Mouse (Mus musculus) hindbrain, embryonic 11.5 days (tissue): ENCODE measurements around the gene Kcnj12. TPM values are rescaled to one million over a fixed set of nuclear protein-coding genes. Genes with fewer than 3 reads are reported as not detected.

Experiments
- ATAC-seq: fragments of 200-750 bp; cut with Nextera tagmentation; 2 replicates; pipeline ENCODE4 v1.8.0; 2017; ENCODE audit warnings: mild to moderate bottlenecking, moderate TSS enrichment, moderate library complexity; ENCODE audit not compliant: low FRiP score
- DNase-seq: peaks from one replicate; pipeline ENCODE4 v3.0.0-alpha.2; 2015; ENCODE audit warnings: low spot score
- H3K27ac ChIP-seq: fragments of 300-500 bp; sonication (generic); 2 replicates; pipeline ENCODE4 v1.5.1; 2014; ENCODE audit warnings: mild to moderate bottlenecking, low read depth, low read length
- H3K27me3 ChIP-seq: fragments of 300-500 bp; sonication (generic); 2 replicates; pipeline ENCODE4 v1.6.1; 2014; ENCODE audit warnings: mild to moderate bottlenecking, low read length, moderate library complexity, mixed read lengths; ENCODE audit not compliant: control insufficient read depth, insufficient read depth
- H3K36me3 ChIP-seq: fragments of 300-500 bp; sonication (generic); 2 replicates; pipeline ENCODE4 v1.6.1; 2014; ENCODE audit warnings: mild to moderate bottlenecking, low read length, moderate library complexity, mixed read lengths; ENCODE audit not compliant: control insufficient read depth, insufficient read depth
- H3K4me1 ChIP-seq: fragments of 300-500 bp; sonication (generic); replicated peaks from 2 replicates; pipeline ENCODE4 v1.6.1; 2014; ENCODE audit warnings: low read length, mixed read lengths; ENCODE audit not compliant: control insufficient read depth, insufficient read depth
- H3K4me2 ChIP-seq: fragments of 300-500 bp; sonication (generic); replicated peaks from 2 replicates; pipeline ENCODE4 v1.6.1; 2014; ENCODE audit warnings: mild to moderate bottlenecking, low read depth, low read length
- H3K4me3 ChIP-seq: fragments of 300-500 bp; sonication (generic); 2 replicates; pipeline ENCODE4 v1.5.1; 2014; ENCODE audit warnings: low read depth, low read length
- H3K9ac ChIP-seq: fragments of 300-500 bp; sonication (generic); 2 replicates; pipeline ENCODE4 v1.6.1; 2014; ENCODE audit warnings: low read depth, low read length
- H3K9me3 ChIP-seq: fragments of 300-500 bp; sonication (generic); 2 replicates; pipeline ENCODE4 v1.6.1; 2016; ENCODE audit warnings: low read length; ENCODE audit not compliant: control insufficient read depth
- WGBS: fragments of 180-500 bp; shearing (Covaris S2); extraction: QIAGEN DNeasy Blood & Tissue Kit; methylation state at CpG from one replicate; pipeline ENCODE4 v1.1.7; 2014; 5-methylcytosine and 5-hydroxymethylcytosine counted together
- polyA plus RNA-seq: library from polyadenylated mRNA; unstranded; fragments of >200 nt; fragmentation: Nextera tagmentation; extraction: Ambion mirVana; gene quantifications from 2 replicates; pipeline ENCODE4 v1.2.1, GENCODE M21; 2014

Kcnj12 gene
- polyA plus RNA-seq, 1 experiment from 2014 or later, result 1.7 TPM

DNA sequence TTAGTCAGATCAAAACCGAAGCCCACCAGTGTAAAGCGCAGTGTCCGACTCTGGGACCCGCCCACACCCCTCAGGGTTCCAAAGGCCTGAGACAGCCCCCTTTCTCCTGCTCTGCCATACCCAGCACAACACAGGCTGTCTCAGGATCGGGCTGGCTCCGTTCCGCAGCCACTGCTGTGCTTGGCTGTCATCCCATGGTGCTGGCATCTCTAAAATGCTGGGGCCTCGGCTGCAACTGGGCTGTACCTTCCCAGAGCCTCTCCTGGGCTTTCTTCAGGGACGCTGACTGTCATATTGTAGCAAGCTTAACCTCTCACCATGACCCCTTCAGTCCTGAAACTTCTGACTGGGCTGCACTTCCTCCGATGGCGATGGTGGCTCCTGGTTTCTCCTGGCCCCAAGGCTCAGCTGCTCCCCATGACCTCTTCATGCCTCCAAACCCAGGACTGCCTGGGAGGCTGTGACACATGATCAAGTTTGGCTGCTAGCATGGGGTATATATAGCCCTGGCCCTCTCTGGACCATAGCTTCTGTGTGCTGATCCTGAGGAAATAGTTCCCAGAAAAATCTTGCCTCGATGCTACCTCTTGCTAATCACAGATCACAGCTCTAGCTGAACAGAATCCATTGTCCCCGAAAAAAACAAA is 37.3 kb upstream of the Kcnj12 start:
- H3K4me3 ChIP-seq, result no peak overlapping the region
- no peaks in the 10 kb centered on the region for H3K27me3 ChIP-seq
- H3K36me3 ChIP-seq, result no peaks in the 10 kb centered on the region
- H3K9ac ChIP-seq, result no peak overlapping the region
- no peaks in the 10 kb centered on the region for H3K4me1 ChIP-seq
- no peaks in the 10 kb centered on the region for H3K9me3 ChIP-seq
- no peak overlapping the region for H3K27ac ChIP-seq
- ATAC-seq (no peak), DNase-seq (no peak)
- 62% methylated on average over 13 of the region's 13 CpGs for WGBS
- no peak overlapping the region for H3K4me2 ChIP-seq

DNA sequence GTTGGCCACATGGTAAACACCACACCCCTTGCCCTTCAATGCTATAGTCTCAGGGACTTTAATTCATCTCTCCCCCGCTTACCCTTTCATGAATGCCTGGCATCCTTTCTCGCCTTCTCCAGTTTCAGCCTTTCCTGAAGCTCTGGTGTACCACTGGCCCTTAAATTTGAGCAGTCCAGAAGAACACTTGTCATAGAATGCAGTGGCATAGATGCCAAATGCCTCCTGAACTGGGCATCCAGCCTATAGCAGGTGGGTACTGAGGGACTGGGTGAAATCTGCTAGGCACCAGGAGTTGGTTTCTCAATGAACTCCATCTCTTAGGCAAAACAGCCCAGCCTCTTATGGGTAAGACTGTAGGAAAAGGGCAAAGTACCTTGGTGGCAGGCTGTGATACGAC is 31.9 kb upstream of the Kcnj12 start:
- no peak for ATAC-seq
- H3K27ac ChIP-seq, result no peak overlapping the region
- H3K36me3 ChIP-seq, result no peaks in the 10 kb centered on the region
- no peaks in the 10 kb centered on the region for H3K4me1 ChIP-seq
- 80% methylated on average over 3 of the region's 3 CpGs for WGBS
- H3K4me2 ChIP-seq, result no peak overlapping the region
- no peaks in the 10 kb centered on the region for H3K9me3 ChIP-seq
- no peaks in the 10 kb centered on the region for H3K27me3 ChIP-seq
- DNase-seq, result no peak
- no peak overlapping the region for H3K4me3 ChIP-seq
- no peak overlapping the region for H3K9ac ChIP-seq

DNA sequence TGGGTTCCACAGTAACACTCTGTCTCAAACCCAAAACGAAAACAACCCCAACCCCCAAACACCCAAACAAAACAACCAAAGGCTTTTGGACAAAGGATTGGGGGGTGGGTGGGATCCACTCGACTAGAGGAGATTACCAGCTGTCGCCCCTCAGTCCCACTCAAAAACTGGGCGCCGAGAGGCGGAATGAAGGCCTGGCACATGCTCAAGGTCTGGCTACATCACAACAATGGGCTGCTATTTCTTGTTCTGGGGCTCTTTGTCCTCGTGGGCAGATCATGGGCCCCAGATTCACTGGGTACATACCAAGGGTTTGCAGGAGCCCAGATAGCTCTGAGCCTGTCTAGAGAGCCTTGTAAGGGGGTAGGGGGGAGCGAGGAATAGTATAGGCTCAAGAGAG is 19.6 kb upstream of the Kcnj12 start:
- Histone ChIP-seq H3K36me3 (no peaks in the 10 kb centered on the region), H3K4me1 (0 out of 2 replicates have a peak, but pooled peaks cover 3% of the 10 kb centered on the region), H3K27ac (no peak overlapping the region), H3K27me3 (no peaks in the 10 kb centered on the region), H3K4me3 (no peak overlapping the region), H3K9ac (no peak overlapping the region), H3K4me2 (no peak overlapping the region), H3K9me3 (no peaks in the 10 kb centered on the region)
- DNase-seq (no peak), ATAC-seq (no peak)
- WGBS, result 80% methylated on average over 8 of the region's 8 CpGs

DNA sequence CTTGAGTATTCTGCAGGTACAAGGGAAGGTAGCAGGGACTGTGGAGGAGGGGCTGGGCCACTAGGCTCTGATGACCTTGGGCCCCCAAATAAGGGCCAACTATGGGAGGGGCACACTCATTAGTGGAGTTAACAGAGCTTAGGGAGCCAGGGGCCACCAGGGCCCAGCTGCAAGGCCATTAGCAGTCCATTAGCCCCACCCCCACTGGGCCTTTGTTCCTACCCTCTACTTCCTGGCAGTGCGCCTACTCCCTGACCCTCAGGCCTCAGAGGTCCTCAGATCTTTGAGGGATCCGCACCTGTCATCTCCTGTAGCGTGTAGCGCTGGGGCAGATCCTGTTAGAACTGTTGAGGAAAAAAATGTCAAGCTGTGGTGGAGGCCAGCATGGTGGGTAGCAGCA is 18.3 kb upstream of the Kcnj12 start:
- 37% methylated on average over 4 of the region's 4 CpGs for WGBS
- 0 out of 2 replicates have a peak overlapping the region, but pooled peaks have one; percentile 42 for H3K27ac ChIP-seq
- no peak overlapping the region for H3K9ac ChIP-seq
- no peak for DNase-seq
- no peaks in the 10 kb centered on the region for H3K9me3 ChIP-seq
- no peaks in the 10 kb centered on the region for H3K27me3 ChIP-seq
- no peak overlapping the region for H3K4me2 ChIP-seq
- H3K36me3 ChIP-seq, result no peaks in the 10 kb centered on the region
- no peak for ATAC-seq
- 0 out of 2 replicates have a peak, but pooled peaks cover 3% of the 10 kb centered on the region for H3K4me1 ChIP-seq
- H3K4me3 ChIP-seq, result no peak overlapping the region

DNA sequence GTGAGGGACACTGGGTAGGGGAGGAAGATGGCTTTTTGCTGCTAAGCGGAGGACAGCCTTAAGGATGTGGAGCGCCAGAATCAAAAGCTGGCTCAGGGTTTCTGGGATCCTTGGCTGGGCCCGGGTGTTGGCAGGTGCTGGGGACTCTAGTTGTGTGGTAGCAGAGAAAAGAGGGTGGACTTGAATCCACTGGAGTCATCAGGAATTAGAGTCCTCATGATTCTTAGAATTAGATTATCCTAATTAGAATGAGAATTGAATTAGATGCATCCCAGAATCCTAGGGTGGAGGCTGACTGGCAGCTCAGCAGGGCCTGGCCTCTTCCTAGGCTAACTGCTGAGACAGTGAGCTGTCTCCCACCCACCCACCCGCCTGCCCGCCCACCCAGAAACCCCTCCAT is 17.6 kb upstream of the Kcnj12 start:
- Histone ChIP-seq H3K9me3 (no peaks in the 10 kb centered on the region), H3K36me3 (no peaks in the 10 kb centered on the region), H3K27ac (0 out of 2 replicates have a peak overlapping the region, but pooled peaks have one; percentile 42), H3K4me2 (no peak overlapping the region), H3K9ac (no peak overlapping the region), H3K27me3 (no peaks in the 10 kb centered on the region), H3K4me1 (0 out of 2 replicates have a peak, but pooled peaks cover 3% of the 10 kb centered on the region), H3K4me3 (no peak overlapping the region)
- ATAC-seq (no peak), DNase-seq (no peak)
- 60% methylated on average over 5 of the region's 5 CpGs for WGBS

DNA sequence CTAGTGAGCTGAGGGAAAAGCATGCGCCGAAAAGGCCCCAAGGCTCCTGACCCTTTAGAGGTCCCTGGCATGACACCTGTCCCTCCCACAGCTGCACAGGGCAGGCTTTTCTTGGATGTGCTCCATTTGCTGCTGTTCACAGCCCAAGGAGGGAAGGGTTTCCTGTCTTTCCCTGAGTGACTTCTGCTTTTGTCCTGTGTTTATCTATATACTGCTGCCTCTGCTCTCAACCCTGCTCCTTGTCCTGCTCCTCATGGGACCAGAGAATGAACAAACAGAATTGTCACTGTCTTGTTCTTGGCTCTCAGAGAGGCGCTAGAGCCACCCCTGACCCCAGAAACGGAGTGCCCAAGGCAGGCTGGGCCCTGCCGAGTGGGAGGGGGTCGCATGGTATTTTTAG is 17.0 kb upstream of the Kcnj12 start:
- Histone ChIP-seq H3K9me3 (no peaks in the 10 kb centered on the region), H3K36me3 (no peaks in the 10 kb centered on the region), H3K4me2 (no peak overlapping the region), H3K9ac (no peak overlapping the region), H3K27me3 (no peaks in the 10 kb centered on the region), H3K27ac (no peak overlapping the region), H3K4me1 (0 out of 2 replicates have a peak, but pooled peaks cover 3% of the 10 kb centered on the region), H3K4me3 (no peak overlapping the region)
- 42% methylated on average over 6 of the region's 6 CpGs for WGBS
- ATAC-seq (no peak), DNase-seq (no peak)

DNA sequence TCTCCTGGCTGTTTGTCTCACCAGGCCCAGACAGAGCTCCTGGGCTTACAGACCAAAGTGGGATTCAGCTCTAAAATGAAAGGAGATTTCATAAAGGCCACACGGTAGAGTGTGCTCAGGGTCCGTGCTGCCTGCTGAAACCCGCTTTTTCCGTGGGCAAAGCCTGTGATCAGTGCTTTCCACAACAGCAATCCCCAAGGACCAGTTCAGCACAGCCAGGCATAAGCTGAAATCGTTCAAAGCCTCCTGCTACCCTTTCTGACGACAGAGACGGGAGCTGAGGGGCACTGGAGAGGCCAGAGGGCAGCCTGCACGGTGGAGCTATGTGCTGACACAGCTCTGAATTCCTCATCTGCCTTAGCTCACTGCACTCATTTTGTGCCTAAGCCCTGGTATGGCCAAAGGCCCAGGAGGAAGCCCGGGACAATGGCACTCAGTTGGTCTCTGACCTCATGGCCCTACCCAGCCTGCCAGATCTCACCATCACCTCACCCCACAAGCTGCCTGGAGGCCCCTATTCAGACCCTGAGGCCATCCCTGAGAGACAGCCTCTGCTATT is 10.5 kb upstream of the Kcnj12 start:
- DNase-seq (peak; percentile 45), ATAC-seq (0 out of 2 replicates have a peak, but pooled peaks have one; percentile 56)
- Histone ChIP-seq H3K4me2 (no peak overlapping the region), H3K9me3 (no peaks in the 10 kb centered on the region), H3K9ac (0 out of 2 replicates have a peak overlapping the region, but pooled peaks have one; percentile 23), H3K4me3 (no peak overlapping the region), H3K4me1 (0 out of 2 replicates have a peak, but pooled peaks cover 6% of the 10 kb centered on the region), H3K36me3 (no peaks in the 10 kb centered on the region), H3K27me3 (no peaks in the 10 kb centered on the region), H3K27ac (peak overlapping the region; percentile 30; the same call in 1 of the 2 replicates)
- 20% methylated on average over 9 of the region's 9 CpGs for WGBS

DNA sequence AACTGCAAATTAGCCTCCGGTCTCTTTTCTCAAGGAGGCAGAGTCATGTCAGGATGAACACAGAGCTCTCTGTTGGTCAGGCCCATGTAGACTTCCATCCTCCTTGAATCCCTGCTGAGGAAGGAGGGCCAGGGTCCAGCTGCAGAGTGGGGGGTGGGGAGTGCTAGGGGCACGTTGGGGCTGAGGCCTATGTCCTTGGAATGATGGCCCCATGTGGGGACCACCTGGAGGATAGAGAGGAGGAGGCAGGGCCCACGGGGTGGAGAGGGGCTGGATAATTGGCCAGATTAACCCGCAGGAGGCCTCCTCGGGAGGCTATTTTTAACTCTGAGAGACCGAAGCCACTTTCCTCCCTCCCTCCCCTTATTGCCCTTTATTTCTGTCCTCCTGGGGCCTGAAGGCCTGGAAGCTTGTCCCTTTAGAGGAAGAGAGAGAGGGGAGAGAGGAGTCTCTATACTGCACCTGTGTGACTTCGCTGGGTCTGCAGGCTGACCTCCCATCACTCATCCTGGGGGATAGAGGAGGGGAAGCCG is 5.4 kb upstream of the Kcnj12 start:
- ATAC-seq (no peak), DNase-seq (no peak)
- peaks cover 3% of the 10 kb centered on the region; the same call in 1 of the 2 replicates for H3K4me1 ChIP-seq
- H3K9me3 ChIP-seq, result no peaks in the 10 kb centered on the region
- H3K27ac ChIP-seq, result no peak overlapping the region
- H3K36me3 ChIP-seq, result no peaks in the 10 kb centered on the region
- H3K4me3 ChIP-seq, result no peak overlapping the region
- peaks cover 14% of the 10 kb centered on the region for H3K27me3 ChIP-seq
- no peak overlapping the region for H3K4me2 ChIP-seq
- 7% methylated on average over 8 of the region's 8 CpGs for WGBS
- H3K9ac ChIP-seq, result no peak overlapping the region

DNA sequence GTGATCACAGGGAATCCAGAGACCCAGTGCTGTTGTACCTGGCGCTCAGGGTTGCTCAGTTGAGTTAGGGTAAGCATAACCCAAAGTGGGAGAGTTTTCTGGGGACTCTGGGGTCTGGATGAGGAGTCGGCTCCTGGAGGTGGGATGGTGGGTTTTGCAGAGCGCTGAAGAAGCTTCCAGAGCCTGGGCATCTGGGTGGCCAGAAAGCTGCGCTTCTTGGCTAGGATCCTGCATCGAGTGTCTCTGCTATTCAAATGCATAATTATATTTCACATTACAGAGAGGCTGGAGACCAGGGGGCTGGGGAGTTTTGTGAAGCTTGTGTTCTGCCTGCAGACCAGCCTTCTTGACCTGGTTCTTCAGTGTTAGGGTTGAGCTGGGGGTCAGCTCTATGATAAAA is 1.2 kb upstream of the Kcnj12 start:
- H3K4me3 ChIP-seq, result no peak overlapping the region
- DNase-seq, result no peak
- no peaks in the 10 kb centered on the region for H3K9me3 ChIP-seq
- H3K9ac ChIP-seq, result no peak overlapping the region
- peaks cover 45% of the 10 kb centered on the region for H3K27me3 ChIP-seq
- WGBS, result 65% methylated on average over 5 of the region's 5 CpGs
- ATAC-seq, result no peak
- peaks cover 6% of the 10 kb centered on the region for H3K4me1 ChIP-seq
- no peak overlapping the region for H3K27ac ChIP-seq
- H3K4me2 ChIP-seq, result no peak overlapping the region
- H3K36me3 ChIP-seq, result no peaks in the 10 kb centered on the region
